Mouse (Mus musculus): ENCODE data around the gene Sesn2. TPM values are rescaled to one million over a fixed set of nuclear protein-coding genes. Genes with fewer than 3 reads are reported as not detected.
A peak's percentile ranks its signal among the peaks of the same experiment; 100 is the strongest.

Sesn2 gene
- total RNA-seq, 2 experiments from 2014 or later, result 3.8 to 7.3 TPM

- ATAC-seq (replicated peaks; ENCODE audit: low FRiP score, low TSS enrichment, poor library complexity, severe bottlenecking), result peak; percentile 91
These were observed 5.3 kb upstream of the Sesn2 start for GRCm38 (mm10) chr4:132515369-132516155.

GRCm38 (mm10) chr4:132514555-132515135, 4.3 kb upstream of the Sesn2 start:
- ATAC-seq (replicated peaks; ENCODE audit: low FRiP score, low TSS enrichment, poor library complexity, severe bottlenecking), result 0 out of 2 replicates have a peak, but pooled peaks have one; percentile 23

- ATAC-seq (replicated peaks; ENCODE audit: low FRiP score, low TSS enrichment, poor library complexity, severe bottlenecking), result no peak
These were observed 3.3 kb upstream of the Sesn2 start for GRCm38 (mm10) chr4:132513395-132514273.

GRCm38 (mm10) chr4:132512080-132512479, 1.8 kb upstream of the Sesn2 start:
- ATAC-seq (replicated peaks; ENCODE audit: low FRiP score, low TSS enrichment, poor library complexity, severe bottlenecking), result no peak

DNA sequence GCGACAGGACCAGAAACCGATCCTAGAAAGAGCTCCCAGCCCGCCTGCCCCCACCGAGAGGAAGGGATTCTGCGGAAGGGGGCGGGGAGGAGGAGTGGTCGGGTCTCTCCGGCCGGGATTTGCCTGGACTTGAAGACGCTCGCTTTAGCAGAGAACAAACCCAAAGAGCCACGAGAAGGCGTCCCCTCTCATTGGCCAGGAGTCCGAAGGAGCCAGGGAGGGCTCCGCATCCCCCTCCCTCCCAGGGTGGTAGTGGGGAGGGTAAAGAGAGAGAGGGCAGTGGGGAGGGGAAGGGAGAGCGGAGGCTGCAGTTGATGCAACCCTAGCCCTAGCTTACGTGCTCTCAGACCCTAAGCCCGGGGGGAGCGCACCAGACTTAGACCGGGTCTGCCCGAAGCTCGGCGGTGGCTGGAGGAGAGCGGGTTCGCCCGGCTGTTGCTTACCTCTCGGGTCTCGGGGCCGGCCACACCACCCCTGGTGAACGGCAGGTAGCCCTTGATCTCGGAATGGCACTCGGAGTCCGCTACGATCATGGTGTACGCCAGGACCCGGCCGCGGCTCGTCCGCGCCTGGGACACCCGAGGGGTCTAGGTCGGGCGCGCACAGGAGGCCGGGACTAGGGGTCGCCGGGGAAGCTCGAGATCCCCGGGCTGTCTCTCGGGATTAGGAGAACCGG, 542 bp downstream of the Sesn2 start:
- ATAC-seq (replicated peaks; ENCODE audit: low FRiP score, low TSS enrichment, poor library complexity, severe bottlenecking), result 0 out of 2 replicates have a peak, but pooled peaks have one; percentile 3

DNA sequence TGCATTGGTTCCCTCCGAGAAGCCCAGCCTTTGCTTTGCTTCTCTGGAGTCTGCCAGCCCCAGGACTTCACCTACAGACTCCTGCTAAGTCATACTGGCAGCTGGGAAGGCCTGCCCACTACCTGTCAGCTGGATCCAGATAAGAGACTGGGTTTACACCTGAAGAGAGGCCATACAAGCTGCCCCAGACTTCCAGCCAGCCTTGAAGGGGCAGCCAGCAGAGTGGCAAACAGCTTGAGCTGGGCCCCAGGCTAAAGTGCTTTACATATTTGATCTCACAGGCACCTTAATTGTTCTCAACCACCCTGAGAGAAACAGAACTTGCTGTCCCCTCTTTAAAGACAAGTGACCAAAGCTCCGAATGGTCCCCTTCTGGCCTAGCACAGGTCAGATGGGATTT, 3.1 kb downstream of the Sesn2 start:
- ATAC-seq (replicated peaks; ENCODE audit: low FRiP score, low TSS enrichment, poor library complexity, severe bottlenecking), result no peak

DNA sequence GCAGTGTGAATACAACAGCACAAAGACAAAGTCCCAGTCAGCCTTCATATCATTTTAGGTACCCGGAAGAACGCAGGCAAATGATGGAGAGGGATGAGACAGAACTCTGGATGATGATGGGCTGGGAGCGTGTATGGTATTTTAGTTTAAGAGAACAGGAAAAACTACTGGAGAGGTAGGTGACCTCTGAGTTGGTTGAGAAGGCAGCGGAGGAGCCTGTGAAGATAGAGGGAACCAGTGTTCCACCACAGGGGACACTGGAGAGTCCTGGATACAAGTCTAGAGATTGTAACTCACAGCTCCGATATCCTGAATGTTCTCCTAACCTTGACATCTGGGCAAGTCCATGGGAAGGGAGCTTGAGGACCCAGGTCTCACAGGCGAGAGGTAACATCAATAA, 4.1 kb downstream of the Sesn2 start:
- no peak for ATAC-seq (replicated peaks; ENCODE audit: low FRiP score, low TSS enrichment, poor library complexity, severe bottlenecking)

- no peak for ATAC-seq (replicated peaks; ENCODE audit: low FRiP score, low TSS enrichment, poor library complexity, severe bottlenecking)
These were observed 4.5 kb downstream of the Sesn2 start for GRCm38 (mm10) chr4:132505800-132506199.

DNA sequence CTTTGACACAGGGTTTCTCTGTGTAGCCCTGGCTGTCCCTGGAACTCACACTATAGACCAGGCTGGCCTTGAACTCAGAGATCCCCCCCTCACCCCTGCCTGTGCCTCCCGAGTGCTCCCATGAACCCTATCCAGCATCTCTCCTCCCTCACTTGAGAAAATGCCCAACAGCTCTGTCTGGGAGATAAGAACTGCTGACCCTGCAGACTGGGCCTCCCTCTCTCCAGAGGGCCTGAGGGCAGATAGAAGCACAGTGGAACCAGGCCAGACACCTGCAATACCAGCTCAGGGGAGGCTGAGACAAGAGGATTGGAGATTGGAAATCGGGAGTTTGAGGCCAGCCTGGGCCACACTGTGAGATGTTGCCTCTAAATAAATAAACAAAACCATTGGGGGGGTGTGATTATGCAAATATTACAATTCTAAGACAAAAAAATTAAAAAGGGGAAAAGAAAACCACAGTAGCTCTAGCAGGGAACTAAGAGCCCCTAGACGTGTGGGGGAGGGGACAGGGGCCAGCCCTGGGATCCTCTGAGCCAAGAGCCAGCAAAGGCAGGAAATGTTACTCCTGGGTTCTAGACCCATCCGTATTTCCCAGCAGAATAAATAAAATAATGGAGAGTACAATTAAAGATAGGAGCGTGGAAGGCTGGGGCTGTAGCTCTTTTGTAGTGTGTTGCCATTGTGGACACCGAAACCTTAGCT, 5.1 kb downstream of the Sesn2 start:
- peak; percentile 26 for ATAC-seq (replicated peaks; ENCODE audit: low FRiP score, low TSS enrichment, poor library complexity, severe bottlenecking)

- peak; percentile 77 for ATAC-seq (replicated peaks; ENCODE audit: low FRiP score, low TSS enrichment, poor library complexity, severe bottlenecking)
These were observed 7.0 kb downstream of the Sesn2 start for GRCm38 (mm10) chr4:132503344-132503743.

- no peak for ATAC-seq (replicated peaks; ENCODE audit: low FRiP score, low TSS enrichment, poor library complexity, severe bottlenecking)
These were observed 8.7 kb downstream of the Sesn2 start for GRCm38 (mm10) chr4:132501639-132502038.

GRCm38 (mm10) chr4:132494271-132494918, 15.9 kb downstream of the Sesn2 start:
- no peak for ATAC-seq (replicated peaks; ENCODE audit: low FRiP score, low TSS enrichment, poor library complexity, severe bottlenecking)

- ATAC-seq (replicated peaks; ENCODE audit: low FRiP score, low TSS enrichment, poor library complexity, severe bottlenecking), result no peak
These were observed 17.9 kb downstream of the Sesn2 start for GRCm38 (mm10) chr4:132492178-132493060.

DNA sequence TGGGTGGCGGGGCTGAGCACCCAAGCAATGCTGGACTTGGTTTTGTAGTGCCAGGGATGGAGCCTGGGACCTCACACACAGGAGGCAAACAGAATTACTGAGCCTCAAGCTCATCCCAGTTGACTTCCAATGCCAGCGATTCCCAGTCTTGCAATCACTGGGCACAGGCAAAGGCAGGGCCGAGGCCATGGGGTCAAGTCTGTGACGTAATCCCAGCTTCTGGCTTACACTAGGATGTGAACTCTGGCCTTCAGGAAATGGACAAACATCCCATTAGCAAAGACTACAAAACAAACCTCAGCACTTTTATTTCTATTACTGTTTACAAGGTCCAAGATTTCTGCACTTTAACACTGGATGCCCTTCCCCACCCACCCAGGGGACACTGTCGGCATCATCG, 18.6 kb downstream of the Sesn2 start:
- ATAC-seq (replicated peaks; ENCODE audit: low FRiP score, low TSS enrichment, poor library complexity, severe bottlenecking), result no peak

GRCm38 (mm10) chr4:132491057-132491456, 19.2 kb downstream of the Sesn2 start:
- no peak for ATAC-seq (replicated peaks; ENCODE audit: low FRiP score, low TSS enrichment, poor library complexity, severe bottlenecking)

- no peak for ATAC-seq (replicated peaks; ENCODE audit: low FRiP score, low TSS enrichment, poor library complexity, severe bottlenecking)
These were observed 19.9 kb downstream of the Sesn2 start for GRCm38 (mm10) chr4:132490273-132491010.

DNA sequence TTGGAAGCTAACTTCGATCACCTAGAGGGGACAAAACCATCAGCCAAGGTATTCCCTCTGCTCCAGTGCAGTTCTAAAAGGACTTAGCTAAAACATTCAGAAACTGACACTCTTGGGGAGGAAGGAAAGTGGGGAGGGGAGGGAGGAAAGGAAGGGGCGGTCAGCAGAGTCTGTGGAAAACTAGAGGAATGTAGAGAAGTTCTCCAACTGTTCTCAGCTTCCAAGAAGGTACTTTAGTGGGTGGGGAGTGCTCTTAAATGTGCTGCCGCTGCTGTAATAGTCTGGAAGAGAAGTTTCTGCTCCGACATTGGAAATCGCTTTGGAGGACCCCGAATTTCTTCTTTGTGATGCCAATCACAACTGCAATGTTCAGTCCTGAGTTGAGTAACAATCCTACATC, 21.3 kb downstream of the Sesn2 start:
- no peak for ATAC-seq (replicated peaks; ENCODE audit: low FRiP score, low TSS enrichment, poor library complexity, severe bottlenecking)
